Mouse (Mus musculus): ENCODE results near the gene Gsap.
"Not testable (repeated sequence)": the region's sequence is repeated elsewhere in the genome, so short reads cannot be mapped to it uniquely, and the experiment has no call there.

The Gsap gene

GRCm38 (mm10) chr5:21185764-21186685 lies at the start of gene Gsap:
Gsap (plus strand) TSS chr5:21186255.
- DNase-seq = peak; percentile 60

- DNase-seq = no peak
Measured at GRCm38 (mm10) chr5:21136575-21136974, 49.5 kb upstream of the Gsap start.

DNA sequence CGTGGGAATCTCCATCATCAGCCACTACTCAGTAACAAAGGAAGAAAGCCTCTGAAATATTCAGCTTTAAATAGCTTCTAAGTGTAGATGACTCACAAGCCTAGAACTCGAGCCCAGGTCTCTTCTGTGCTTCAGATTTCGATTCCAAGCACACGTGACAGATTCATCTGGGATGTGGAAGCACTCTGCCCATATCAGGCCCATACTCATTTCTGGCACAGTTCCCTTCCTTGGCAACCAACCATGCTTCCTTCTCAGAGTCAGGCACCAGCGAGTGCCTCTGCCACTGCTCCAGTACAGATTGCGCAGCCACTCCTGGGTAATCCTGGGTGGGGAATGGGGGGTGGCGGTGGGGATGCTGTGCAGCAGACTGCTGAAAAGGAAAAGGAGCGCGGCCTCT lies 46.5 kb upstream of the Gsap start:
- peak; percentile 17 for DNase-seq

DNA sequence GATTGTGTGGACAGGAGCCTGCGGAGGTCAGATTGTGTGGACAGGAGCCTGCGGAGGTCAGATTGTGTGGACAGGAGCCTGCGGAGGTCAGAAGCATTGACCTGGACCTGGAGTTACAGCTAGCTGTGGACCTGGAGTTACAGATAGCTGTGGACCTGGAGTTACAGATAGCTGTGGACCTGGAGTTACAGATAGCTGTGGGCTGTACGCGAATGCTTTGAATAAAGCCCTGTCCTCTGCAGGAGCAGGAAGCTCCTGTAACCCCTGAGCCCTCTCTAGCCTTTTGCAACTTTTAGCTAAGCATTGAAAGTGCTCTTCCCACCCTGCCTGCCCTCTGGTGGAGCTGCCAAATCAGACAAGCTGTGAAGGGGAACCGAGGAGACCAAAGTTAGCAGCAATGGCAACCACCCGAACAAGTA lies 44.9 kb upstream of the Gsap start:
- not testable (repeated sequence) for DNase-seq

- no peak for DNase-seq
Measured at GRCm38 (mm10) chr5:21141626-21142025, 44.4 kb upstream of the Gsap start.

- no peak for DNase-seq
Measured at GRCm38 (mm10) chr5:21143032-21143431, 43.0 kb upstream of the Gsap start.

DNA sequence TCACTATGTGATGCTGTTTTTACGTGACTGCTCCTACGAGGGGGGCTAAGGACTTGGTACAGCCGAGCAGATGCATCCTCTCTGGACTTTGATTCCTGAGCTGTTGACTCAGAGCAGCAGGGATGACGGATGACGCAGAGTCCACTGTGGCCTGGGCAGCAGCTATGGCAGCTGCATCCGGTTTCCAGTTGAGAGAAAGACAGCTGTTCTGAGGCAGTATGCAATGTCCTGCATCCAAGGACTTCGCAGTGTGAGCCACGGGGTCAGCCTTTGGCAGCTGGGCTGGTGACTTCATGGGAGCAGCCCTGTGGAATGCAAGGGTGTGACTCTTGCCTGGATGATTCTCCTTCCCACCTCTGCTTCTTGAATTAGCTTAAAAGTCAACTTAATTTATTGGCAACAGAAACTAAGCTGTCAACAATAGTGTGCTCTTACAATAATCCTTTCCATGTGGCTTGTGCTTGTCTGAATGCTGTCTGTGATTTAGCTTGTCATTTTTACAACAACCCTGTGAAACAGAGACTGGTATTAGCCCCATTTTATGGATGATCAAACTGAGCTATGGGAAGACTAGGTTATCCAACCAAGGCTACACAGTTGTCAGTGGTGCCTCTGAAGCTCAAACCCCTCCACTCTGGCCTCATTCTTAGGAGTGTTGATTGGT lies 41.4 kb upstream of the Gsap start:
- DNase-seq = no peak

GRCm38 (mm10) chr5:21148358-21148757 lies 37.7 kb upstream of the Gsap start:
- DNase-seq = no peak

GRCm38 (mm10) chr5:21153672-21154071 lies 32.4 kb upstream of the Gsap start:
- no peak for DNase-seq

- DNase-seq = no peak
Measured at GRCm38 (mm10) chr5:21156770-21157169, 29.3 kb upstream of the Gsap start.

- no peak for DNase-seq
Measured at GRCm38 (mm10) chr5:21159536-21159935, 26.5 kb upstream of the Gsap start.

DNA sequence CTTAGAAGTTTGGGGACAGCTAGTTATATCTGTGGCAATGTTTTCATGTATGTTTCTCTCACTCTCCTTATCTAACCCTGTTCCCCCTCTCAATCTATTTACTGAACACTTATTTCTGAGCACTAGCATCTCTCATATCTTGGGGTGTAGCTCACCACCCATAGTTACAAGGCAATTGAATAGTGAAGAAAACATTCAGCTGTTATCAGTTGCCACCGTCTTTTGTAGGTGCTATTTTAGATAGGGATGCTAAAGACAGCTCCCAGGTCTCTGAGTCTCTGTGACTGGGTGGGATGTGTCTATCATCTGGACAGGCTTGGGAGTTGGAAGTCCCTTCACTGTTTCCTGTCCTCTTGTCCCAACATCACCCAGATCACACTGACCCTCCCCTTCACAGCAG lies 25.3 kb upstream of the Gsap start:
- no peak for DNase-seq

GRCm38 (mm10) chr5:21163421-21163820 lies 22.6 kb upstream of the Gsap start:
- no peak for DNase-seq

DNA sequence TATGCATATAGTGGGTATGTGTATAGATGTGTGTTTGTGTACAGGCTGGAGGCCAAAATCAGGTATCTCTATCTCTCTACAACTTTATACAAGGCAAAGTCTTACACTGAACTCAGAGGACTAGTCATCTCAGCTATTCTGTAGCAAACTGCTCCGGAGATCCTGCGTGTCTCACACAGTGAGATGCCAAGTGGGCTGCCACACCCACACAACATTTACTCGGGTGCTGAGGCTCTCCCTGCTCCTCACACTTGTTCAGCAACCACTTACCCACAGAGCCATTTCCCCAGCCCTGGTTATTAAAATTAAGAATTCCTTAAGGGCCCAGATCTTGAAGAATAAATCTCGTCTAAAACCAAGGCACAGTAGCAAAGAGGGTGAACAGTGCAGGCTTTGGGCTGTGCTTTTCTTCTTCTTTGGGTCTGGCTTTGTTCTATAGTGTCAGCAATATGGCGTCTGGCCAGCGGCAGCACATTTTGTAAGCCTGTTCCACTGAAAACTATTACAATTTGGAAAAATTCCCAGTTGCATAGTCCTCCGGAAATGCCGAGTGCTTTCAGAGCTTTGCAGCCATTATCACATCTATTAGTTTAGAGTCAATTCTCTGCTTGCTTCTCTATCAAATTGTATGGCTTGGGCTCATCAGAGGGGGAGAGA lies 17.2 kb upstream of the Gsap start:
- no peak for DNase-seq

GRCm38 (mm10) chr5:21169346-21169745 lies 16.7 kb upstream of the Gsap start:
- DNase-seq = no peak

DNA sequence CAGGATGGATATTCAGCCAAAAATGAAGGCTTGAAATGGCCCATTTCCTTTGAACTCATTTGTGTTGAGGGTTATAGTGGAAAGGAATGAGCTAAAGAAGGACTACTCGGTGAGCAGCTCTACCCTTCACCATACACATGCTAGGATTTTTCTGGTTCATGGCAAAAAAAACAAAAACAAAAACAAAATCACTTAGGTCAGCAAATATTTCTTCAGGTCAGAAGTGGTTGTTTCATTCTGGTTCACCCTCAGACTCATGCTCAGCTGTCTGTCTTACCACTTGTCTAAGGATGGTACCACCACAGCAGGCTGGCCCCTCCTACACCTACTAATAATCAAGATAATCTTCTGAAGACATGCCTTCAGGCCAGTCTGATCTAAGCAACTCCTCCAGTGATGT lies 16.2 kb upstream of the Gsap start:
- no peak for DNase-seq

- DNase-seq = no peak
Measured at GRCm38 (mm10) chr5:21170440-21170839, 15.6 kb upstream of the Gsap start.

- no peak for DNase-seq
Measured at GRCm38 (mm10) chr5:21170898-21171297, 15.2 kb upstream of the Gsap start.

DNA sequence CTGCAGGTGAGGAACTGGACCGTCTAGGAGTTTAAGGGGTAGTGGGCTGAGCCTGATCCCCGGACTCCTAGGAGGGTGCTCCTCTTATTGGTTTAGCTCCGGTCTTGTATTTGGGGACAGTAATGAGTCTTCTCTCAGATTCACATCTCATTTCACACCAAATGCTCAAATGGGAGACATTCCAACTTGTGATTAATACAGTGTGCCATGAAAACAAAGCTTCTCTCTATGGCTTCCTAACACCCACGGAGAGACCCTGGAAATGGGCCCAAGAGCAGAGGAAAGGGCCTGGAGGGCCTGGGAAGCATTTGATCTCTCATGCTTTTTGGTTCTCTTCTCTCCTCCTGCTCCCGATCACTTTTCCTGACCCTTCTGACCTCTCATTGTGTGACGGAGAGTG lies 14.7 kb upstream of the Gsap start:
- peak; percentile 64 for DNase-seq

DNA sequence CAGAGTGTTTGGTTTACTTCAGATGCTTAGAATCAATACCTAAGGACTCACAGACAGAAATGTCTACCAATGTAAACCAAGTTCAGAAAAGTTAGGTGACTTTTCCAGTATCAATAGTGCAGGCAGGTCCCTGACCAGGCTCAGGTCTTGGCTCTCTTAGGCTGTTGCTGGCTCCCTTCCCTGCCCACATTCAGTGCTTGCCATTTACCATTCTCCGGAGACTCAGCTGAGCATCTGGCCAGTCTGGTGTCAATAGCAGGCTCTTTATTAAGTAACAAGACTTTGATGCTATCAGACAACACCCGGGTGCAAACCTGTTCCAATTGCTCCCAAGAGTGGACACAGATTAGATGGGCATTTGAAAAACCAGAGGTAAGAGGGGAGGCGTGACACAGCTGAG lies 13.7 kb upstream of the Gsap start:
- DNase-seq = no peak

GRCm38 (mm10) chr5:21175132-21176112 lies 10.6 kb upstream of the Gsap start:
- no peak for DNase-seq

DNA sequence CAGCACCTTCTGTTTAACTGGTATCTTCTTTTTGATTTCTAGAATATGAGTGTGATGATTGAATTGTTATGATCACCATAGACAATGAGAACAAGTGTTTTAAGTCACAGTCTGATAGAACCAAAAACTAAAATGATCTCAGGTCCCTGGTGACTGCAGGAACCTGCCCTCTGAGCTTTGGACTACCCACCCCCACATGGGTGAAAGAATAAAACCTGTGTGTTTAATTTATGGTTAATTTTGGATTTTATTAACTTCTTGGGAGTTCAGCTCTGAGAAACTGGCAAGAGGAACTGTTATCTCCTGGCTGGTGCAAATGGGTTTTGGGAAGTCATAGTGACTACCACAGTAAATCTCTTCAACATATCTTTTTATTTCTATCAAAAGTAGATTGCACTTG lies 6.6 kb upstream of the Gsap start:
- DNase-seq = no peak

Measured in cerebellum, adult 9-10 months (tissue).